Mouse (Mus musculus): ENCODE data around the gene Rnaset2b. TPM values are rescaled to one million over a fixed set of nuclear protein-coding genes. Genes with fewer than 3 reads are reported as not detected.
"Not testable (repeated sequence)": the region's sequence is repeated elsewhere in the genome, so short reads cannot be mapped to it uniquely, and the experiment has no call there.

Gene Rnaset2b
- 10 to 100 TPM; 37.0 to 38.8 TPM for total RNA-seq (2021)

GRCm38 (mm10) chr17:6970334-6970733, at the start of gene Rnaset2b:
Gene Rnaset2b, plus strand, starts transcription at chr17:6970634.
- DNase-seq = not testable (repeated sequence)

GRCm38 (mm10) chr17:6931625-6932024, 38.8 kb upstream of the Rnaset2b start:
- not testable (repeated sequence) for DNase-seq

- DNase-seq = not testable (repeated sequence)
Measured at GRCm38 (mm10) chr17:6942560-6942959, 27.9 kb upstream of the Rnaset2b start.

GRCm38 (mm10) chr17:6947637-6947983, 22.8 kb upstream of the Rnaset2b start:
- not testable (repeated sequence) for DNase-seq

- DNase-seq = peak; percentile 80 to 84
Measured at GRCm38 (mm10) chr17:6947984-6948768, 22.3 kb upstream of the Rnaset2b start, which contains the start of gene Rsph3b. Gene Rsph3b, minus strand, starts transcription at chr17:6948682.

GRCm38 (mm10) chr17:6948769-6949228, 21.6 kb upstream of the Rnaset2b start:
- not testable (repeated sequence) for DNase-seq

GRCm38 (mm10) chr17:6958881-6959280, 11.6 kb upstream of the Rnaset2b start:
- DNase-seq = not testable (repeated sequence)

- not testable (repeated sequence) for DNase-seq
Measured at GRCm38 (mm10) chr17:6959543-6960259, 10.7 kb upstream of the Rnaset2b start.

GRCm38 (mm10) chr17:6960349-6960748, 10.1 kb upstream of the Rnaset2b start:
- DNase-seq = not testable (repeated sequence)

- peak; percentile 42 to 56 for DNase-seq
Measured at GRCm38 (mm10) chr17:6960776-6961175, 9.7 kb upstream of the Rnaset2b start, which contains the start of gene Tagap1. Gene Tagap1, minus strand, starts transcription at chr17:6961156.

- DNase-seq = peak; percentile 57 to 64
Measured at GRCm38 (mm10) chr17:6961181-6962000, 9.0 kb upstream of the Rnaset2b start.

GRCm38 (mm10) chr17:6962339-6962738, 8.1 kb upstream of the Rnaset2b start:
- not testable (repeated sequence) for DNase-seq

- not testable (repeated sequence) for DNase-seq
Measured at GRCm38 (mm10) chr17:6962936-6963335, 7.5 kb upstream of the Rnaset2b start.

- DNase-seq = peak in 1 of 2 experiments; percentile 24
Measured at GRCm38 (mm10) chr17:6965364-6965763, 5.1 kb upstream of the Rnaset2b start.

- not testable (repeated sequence) for DNase-seq
Measured at GRCm38 (mm10) chr17:6967673-6968072, 2.8 kb upstream of the Rnaset2b start.

- DNase-seq = not testable (repeated sequence)
Measured at GRCm38 (mm10) chr17:6971238-6971637, 804 bp downstream of the Rnaset2b start.

- not testable (repeated sequence) for DNase-seq
Measured at GRCm38 (mm10) chr17:6972836-6973396, 2.5 kb downstream of the Rnaset2b start.

- not testable (repeated sequence) for DNase-seq
Measured at GRCm38 (mm10) chr17:6974985-6975384, 4.6 kb downstream of the Rnaset2b start.

- DNase-seq = peak; percentile 61 to 72
Measured at GRCm38 (mm10) chr17:6978287-6979248, 8.1 kb downstream of the Rnaset2b start, which contains the start of gene Gm49721. Gene Gm49721, plus strand, starts transcription at chr17:6978904.

- DNase-seq = not testable (repeated sequence)
Measured at GRCm38 (mm10) chr17:6979380-6979779, 8.9 kb downstream of the Rnaset2b start.

Measured in layer of hippocampus, postnatal 36 days (tissue).